Mouse (Mus musculus) liver (tissue): ENCODE measurements at regions not wholly inside any gene's neighbourhood (a gene's known extent, or its start where the extent isn't known, plus 50 kb on each side); places are given as distances from the start of the nearest gene placed in this dataset.
"Not testable (repeated sequence)": the region's sequence is repeated elsewhere in the genome, so short reads cannot be mapped to it uniquely, and the experiment has no call there.

ENCODE experiments used
- DNase-seq: peaks from one replicate; pipeline ENCODE4 v3.0.0-alpha.2; 2020; ENCODE audit warnings: mixed read lengths

DNA sequence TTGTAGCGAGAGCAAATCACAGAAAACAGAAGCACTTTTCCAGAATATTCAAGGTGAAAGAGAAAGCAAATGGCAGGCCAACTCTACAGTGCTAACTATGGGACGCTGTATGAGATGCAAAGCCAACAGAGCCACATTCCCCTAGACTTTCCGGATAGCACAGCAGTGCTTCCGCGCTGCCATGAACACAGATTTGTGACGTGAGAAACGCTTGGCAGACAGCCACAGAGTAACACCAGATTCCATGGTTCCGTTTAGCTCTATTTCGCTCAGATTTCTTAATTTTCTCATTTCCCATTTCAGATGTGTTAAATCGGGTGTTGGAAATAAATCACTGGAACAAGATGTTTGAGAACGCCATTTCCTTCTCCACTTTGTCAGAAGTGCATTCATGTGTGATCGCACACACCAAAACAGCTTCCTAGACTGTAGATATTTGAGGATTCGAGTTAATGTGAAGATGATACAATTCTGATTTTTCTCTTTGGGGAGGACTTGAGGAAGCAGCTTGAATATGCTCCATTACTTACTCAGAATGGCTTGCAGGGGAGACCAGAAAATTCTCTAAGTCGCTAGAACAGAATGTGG lies 424.8 kb upstream of the Nrsn1 start:
- DNase-seq, result no peak

DNA sequence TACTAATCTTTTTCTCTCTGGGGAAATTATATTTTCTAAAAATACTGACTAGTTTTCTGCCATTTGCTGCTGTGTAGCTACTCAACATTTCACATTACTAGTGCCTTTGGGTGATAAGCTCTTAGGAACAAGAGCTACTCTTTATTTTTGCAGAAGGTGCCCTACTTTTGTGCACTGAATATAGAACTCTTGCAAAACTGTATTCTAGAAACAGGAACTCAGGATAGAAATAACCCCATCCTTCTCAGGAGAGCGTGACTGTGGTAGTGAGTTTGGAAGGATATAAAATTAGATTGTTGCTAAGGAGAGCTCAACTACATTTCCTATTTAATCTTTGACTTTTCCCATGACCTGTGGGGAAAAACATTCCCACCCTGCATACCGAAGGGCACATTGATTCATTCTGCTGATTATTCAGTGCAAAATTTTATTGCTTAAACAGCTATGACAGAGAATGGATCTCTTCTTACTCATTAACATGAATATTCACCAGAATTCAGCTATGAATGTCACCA lies 408.0 kb upstream of the Nrsn1 start:
- no peak for DNase-seq

DNA sequence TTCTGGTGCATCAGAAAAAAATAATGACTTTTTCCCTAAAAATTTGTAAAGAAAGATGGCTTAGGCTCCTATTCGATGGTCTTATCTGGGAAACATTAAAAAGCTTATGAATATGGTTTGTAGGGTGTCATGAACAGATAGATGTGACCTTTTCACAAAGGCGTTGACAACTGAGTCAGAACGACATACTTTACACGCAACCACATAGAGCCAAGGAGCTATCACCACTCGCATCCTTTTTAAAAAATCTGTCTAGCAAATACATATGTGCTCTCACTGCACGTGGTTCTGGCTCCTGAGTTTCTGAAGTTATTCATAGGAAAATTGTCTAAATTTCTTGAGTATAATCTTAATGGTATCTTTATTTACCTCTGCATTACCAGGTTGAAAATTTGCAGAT lies 404.9 kb upstream of the Nrsn1 start:
- DNase-seq, result no peak

DNA sequence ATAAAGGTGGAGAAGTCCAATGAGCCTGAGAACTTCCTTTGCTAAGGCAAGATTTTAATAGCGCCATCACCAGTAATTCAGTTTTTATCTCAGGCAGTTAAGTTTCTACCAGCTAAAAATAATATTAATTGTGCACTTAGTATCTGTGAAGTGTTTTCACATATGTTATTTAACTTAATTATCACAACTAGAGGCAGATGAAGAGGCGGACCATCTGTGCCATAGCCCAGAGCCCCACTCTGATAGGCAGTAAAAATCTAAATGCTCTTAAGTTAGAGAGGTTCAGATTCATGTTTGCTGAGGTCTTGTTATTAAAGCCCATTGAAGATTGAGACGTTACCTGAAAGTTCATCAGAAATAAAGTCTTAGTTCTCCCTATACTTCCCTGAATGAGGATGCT lies 395.7 kb upstream of the Nrsn1 start:
- no peak for DNase-seq

DNA sequence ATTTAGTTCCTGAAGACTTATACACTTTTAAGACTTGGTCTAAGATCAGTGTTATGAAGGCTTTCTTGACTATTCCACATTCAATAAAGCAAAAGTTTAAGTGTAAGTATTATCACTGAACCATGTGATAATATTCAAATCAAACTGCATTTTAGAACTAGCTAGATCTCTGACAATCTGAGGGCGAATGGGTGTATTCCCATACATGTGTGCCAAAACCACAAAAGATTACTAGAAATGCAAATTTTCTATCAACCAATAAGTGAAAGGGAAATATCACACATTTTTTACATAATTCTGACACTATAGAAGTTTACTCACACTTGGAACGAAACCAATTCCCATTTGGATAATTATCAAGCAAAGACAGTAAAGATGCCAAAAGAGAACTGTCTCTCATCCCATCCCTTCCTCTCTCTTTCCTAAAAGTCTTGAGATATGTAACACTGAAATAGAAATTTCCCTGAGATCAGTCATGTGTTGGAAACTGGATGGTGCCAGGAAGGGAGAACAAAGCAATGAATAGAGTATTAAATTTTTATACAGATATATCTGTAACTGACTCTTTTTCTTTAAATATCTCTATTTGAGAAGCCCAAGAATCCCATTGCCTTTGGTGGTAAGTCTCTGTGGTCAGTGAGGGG lies 394.8 kb upstream of the Nrsn1 start:
- no peak for DNase-seq

DNA sequence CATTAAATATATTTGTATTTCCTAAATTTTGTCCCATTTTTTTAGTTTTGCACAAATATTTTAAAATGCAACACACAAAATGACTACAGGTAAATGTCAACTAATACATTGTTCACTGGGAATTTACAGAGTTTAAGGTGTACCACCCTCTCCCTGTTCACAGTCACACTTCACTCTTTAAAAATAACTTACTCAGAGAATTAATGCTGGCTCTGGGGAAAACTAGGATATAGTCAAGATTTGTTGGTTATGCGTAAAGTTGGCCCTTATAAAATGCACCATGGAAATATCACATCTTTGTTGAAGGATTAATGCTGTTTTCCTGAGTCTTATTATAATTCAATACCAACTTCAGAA lies 378.1 kb upstream of the Nrsn1 start:
- DNase-seq, result no peak

DNA sequence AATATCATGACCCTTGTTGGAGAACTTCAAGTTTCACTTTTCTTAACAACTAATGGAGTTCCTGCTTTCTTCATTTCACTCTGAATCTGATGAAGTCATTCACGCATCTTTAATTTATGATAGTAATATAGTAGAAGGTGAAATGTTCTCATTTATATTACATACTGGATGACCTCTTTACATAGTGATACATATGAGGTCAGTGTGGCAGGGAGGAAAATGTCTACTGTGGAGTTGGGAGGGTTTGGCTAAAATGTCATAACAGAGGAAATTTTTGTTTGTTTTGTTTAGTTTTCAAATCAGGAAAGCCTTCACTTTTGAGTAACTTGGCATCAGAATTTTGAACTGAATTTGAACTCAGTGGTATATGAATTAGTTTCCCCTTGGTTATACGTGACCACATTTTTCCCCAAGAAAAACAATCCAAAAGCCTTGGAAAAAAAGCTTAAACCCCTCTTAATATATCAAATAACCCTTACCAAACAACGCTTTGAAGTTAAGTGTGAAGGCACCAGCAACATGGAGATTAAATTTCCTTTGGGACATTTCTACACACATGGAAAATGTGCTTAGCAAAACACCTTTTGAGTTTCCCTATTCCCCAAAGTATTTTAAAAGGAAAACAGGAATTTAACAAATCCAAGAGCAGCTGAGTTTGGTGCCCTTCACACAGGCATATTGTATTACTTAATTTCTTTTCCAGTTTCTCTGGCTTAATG lies 377.6 kb upstream of the Nrsn1 start:
- no peak for DNase-seq

DNA sequence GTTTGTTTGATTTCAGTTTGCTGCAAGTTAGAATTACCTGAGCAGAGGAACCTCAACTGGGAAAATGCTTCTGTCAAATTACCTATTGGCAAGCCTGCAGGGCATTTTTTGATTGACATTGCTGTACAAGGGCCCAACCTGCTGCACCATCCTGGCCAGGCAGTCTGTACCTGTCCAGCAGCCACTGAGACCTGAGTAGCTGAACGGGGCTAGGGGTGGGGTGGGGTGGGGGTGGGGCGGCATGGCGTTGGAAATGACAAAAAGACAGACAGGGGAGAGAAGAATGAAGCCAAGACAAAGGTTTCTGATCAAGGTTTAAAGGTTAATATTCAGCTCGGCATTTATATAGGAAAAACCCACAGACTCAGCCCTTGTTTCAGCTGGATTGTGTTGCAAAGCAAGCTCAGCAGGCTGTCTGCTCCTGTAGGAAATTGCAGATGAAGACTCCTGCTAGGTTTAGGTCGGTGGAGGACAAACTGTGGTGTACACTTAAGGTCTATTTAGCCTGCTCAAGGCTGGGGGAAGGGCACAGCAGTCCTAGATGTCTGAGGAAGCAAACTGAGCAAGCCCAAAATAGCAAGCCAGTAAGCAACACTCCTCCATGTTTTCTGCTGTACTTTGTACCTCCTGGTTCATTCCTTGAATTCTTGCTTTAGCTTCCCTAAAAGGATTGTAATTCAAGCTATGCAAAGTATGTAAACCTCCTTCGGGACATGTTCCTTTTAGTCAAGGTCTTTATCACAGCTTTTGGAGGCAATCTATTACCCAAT lies 369.4 kb upstream of the Nrsn1 start:
- DNase-seq, result no peak

DNA sequence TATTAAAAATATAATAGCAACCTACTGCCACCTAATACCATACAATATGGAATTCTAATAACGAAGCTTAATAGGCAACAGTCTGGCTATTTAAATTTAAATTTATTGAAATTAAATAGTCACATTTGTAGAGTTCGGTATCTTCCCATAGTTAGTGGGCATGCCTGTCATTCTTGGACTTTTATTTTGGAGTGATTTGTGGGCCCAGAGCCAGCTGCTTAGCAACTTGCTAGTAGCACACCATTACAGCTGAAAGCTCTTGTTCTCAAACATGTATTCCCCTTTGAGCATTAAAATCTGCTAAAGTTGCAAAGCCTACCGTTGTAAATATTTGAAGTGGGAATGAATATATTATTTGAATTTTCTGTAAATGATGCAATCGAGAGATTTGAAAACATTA lies 359.2 kb upstream of the Nrsn1 start:
- DNase-seq, result no peak

DNA sequence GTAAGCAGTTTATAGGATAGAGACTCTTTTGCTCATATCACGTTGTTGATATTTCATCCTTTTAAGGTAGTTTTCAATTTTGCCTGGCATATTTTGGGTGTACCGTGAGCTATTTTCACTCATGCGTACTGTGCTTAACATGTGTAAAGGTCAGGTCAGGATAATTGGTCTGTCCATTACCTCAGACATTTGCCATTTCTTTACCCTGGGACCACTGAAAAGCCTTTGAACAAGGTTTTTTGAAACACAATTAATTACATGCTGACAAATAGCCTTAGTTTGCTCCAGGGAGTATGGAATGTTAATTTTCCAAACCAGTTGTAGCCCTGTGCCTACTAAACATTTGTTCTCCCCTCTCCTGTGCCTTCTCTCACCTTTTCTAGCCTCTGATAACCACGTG lies 347.3 kb upstream of the Nrsn1 start:
- DNase-seq, result no peak

DNA sequence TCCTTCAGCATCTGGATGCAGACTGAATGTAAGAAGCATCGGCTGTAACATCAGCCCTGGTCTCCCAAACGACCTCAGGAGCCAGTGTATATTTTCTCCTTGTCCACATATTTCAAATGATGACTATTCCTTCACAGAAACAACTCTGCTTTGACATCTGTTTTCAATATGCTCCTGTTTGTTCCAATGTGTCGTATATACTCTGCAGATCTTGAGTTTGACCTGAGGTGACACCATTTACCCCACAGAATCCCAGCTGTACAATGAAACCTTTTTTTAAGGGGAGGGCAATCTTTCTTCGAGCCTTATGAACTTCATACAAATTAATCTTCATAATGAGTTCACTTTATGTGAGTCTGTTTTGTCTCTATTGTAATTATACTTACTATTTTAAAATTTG lies 341.7 kb upstream of the Nrsn1 start:
- DNase-seq, result no peak

DNA sequence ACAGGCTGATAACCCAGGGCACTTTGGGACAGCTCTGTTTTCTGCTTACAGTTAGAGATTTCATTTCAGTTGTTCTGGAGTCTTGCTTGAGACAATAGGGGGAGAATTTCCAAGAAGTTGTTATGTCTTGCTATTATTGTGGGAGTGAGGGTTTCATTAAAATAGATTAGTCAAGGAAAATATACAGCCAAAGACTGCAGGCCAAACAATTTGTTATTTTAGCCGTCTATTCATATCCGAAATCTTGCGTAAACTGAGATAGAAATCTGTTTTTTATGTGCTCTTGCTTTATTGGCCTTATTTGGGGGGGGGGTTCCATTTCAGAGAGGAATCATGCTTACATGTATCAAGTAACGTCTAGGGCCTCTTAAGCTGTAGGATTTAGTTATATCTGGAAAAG lies 339.3 kb upstream of the Nrsn1 start:
- DNase-seq, result no peak

DNA sequence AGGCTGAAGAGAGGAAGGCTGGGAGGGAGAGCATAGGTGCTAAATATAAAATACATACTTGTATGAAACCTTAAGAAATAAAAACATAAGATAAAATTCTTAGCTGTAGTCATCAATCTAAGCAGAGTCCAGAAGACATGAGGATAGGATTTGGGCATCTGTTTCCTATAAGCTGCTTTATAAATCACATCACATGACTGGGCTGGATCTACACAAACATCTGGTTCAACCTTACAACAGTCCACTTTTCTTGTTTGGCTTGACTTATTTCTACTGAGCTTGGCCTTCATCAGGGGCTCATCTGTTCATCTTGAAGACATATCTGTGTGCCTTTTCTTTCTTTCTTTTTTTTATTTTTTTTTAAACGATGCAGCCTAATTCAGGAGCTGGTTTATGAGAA lies 338.9 kb upstream of the Nrsn1 start:
- no peak for DNase-seq

DNA sequence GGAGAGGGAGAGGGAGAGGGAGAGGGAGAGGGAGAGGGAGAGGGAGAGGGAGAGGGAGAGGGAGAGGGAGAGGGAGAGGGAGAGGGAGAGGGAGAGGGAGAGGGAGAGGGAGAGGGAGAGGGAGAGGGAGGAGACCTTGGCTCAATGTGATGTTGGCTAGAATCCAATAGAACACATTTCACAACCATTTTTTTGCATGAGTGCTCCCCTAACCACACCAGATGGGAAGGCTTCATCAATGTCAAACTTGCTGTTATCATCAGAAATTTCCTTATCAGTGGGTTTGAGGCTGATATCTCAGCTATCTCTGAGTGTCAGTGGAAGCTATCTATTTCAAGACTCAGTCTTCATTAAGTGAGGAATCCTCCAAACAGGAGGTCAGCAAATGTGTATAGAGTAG lies 331.0 kb upstream of the Nrsn1 start:
- DNase-seq, result not testable (repeated sequence)

DNA sequence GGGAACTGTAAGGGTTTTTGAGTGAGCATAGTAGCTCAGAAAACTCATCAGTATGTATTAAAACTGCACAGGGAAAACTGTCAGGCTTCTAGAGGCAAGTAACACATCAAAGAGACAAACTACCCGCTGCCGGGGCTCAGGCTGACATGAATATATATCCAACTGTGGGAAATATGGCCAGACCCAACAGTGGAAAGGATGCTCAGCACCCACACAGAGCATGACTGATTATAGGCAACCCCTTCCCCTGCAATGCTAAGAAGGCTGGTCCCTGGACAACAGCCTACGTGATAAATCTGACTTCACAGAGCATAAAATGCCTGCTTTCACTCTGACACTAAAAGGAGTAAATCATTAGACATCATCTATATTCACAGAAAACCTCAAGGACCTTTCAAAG lies 324.3 kb upstream of the Nrsn1 start:
- DNase-seq, result no peak

DNA sequence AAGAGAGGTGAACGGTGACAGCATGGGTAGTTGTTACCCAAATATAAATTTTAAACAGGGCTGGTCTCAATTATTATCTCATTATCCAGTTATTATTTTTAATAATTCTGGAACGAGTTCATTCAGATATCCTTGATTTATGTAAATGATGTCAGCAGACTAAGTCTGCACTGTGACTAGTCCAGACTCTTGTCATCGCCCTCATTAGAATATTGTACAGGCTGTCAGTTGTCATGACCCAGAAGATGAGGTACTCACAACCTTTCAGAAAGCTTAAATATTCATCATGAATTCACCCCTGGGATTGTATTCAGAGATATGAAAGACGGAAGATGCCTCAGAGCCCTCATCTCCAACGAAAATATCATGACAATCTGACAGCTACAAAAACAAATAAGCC lies 300.3 kb upstream of the Nrsn1 start:
- no peak for DNase-seq

DNA sequence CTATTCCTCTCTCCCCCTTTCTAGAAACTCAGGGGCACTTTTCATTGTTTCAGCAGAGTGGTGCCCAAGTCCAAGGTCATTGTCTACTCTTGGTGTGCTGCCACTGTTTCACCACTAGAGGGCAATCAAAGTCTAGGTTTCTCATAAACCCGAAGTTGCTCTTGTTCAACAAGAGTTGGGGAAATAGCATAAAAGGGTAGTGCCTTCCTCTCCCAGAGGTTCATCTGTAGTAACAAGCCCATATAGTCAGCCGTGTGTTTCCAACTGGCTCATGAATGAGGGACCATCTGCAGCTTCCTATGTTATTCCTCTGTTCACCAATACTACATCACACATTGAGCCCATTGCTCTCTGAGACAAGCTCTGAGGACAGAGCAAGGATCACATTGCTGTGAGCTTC lies 292.4 kb upstream of the Nrsn1 start:
- DNase-seq, result peak; percentile 8

DNA sequence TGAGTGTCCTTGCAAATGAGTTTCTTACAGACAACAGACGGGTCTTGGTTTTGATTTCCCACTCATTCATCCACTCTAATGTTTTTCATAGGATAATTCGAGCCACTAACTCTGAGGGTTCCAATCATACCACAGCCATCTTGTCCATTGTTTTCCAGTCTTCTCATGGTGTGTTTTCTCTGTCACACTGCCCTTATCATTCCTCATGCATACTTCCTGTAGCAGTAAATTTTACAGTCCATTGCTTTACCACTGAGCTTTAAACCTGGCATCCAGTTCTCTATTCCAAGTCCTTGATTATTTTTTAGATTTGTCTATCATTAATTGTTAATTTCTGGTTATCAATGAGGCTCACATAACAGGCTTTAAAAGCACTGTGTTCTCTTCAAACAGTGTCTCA lies 290.0 kb upstream of the Nrsn1 start:
- no peak for DNase-seq

DNA sequence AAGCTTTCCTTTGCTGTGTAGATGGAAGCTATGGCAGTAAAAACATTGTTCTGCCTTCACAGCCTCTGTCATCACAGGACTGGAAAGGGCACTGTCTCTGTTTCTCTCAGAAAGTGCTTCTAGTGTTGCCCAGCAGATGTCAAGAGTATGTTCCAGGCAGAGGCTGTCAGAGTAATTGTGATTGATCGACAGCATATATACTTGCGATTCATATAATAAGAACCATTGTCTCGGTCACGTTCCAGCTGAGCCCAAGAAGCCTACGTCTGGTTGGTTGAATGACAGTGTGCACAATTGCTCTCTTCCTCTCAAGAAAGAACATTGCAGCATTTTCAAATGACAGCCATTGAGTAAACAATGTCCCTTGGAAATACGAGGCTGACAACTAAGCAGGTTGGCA lies 284.7 kb upstream of the Nrsn1 start:
- no peak for DNase-seq

DNA sequence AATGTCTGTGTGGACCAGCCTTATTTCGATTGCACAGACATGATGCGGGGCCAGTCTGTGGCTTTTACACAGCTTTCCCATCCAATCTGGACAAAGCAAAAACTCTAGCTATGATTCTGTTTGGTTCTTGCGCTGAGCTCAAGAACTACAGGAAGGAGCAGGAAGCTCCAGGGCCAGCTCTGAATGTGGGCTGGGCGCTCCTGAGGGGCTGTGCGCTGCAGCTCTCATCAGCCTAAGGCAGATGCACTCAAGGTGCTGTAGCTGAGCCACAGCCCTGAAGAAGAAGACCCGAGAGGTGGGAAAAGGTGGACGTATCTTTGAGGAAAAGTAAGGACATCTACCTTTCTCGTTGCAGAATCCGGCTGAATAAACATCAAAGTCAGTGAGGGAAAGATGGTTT lies 278.2 kb upstream of the Nrsn1 start:
- no peak for DNase-seq

DNA sequence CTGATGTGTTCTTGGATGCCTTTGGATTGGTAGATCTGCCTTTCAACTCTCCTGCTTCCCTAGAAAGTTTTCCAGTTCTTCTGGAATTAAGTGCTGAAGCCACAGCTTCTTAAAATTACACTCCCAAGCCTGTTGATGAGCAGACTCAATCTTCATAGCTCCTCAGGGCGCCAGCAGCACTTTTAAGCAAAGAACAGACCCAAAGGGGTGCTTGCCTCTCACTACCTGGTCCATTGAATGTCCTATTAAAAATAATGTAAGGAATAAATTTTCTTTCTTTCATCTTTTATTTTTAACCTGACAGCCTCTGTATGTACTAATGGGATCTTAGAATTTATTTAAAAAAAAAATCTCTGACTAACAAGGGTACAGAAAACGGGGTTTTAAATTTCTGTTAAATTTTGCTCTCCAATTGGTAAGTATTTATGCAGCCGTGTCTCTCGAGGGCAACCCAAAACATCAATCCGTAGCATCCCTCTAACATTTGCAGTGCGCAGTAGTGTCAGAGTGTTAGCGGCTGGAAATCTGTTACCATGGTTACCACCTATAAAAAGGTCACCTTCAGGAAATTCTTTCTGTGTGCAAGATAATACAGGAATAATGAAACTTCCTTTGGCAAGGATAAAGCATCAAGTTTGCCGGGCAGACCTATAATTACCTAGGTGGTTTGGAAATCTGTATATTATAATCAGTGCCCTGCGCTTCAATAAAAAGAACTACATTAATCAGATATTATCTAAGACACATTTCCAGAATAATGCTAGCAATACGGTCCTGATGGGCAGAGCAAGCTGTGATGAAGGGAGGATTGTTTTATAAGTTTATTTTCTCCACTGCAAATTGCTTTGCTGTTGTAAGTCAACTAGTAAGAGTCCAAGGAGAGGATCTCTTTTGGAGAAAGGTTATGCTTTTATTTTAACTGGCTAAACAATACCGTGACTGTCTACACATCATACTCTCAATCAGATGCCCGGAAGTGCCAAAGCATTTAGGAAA lies 277.1 kb upstream of the Nrsn1 start:
- DNase-seq, result no peak

DNA sequence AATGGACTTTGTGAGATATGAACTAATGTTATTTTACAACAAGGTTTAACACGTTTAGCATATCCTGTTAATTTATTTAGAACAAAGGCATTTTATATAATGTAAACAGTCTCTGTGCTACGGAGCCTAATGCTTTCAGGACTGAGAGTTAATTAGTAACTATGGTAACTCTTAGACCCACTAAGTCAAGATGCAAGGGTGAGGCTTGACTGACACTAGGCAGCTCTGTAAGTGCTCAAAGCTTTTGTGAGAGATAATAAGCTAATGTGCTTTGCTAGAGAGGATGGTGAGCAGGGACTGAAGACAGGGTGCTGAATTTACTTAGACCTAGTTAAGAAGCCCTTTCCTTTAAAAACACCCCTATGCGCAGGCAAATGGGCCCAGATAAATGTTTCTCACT lies 253.8 kb upstream of the Nrsn1 start:
- no peak for DNase-seq
